Mouse (Mus musculus) heart, embryonic 14.5 days (tissue): ENCODE measurements around the gene Slc12a8. TPM values are rescaled to one million over a fixed set of nuclear protein-coding genes. Genes with fewer than 3 reads are reported as not detected.
A peak's percentile ranks its signal among the peaks of the same experiment; 100 is the strongest.

ENCODE experiments used
- ATAC-seq: fragments of 200-750 bp; cut with Nextera tagmentation; 2 replicates; pipeline ENCODE4 v1.8.0; 2017; ENCODE audit warnings: low read depth, moderate TSS enrichment; ENCODE audit not compliant: insufficient number of reproducible peaks, insufficient read depth, low FRiP score
- H3K27ac ChIP-seq, 2 experiments: fragments of 200-500 bp in 1 of 2; fragments of 300-500 bp in 1 of 2; sonication (generic) in 1 of 2; replicated peaks in 1 of 2; 2 replicates each; pipeline ENCODE4 v1.5.1; 2012 to 2014; ENCODE audit warnings: low read depth in 2 of 2, low read length in 2 of 2, control low read depth in 1 of 2, mild to moderate bottlenecking in 1 of 2, mixed read lengths in 1 of 2; ENCODE audit not compliant: control insufficient read depth in 1 of 2, insufficient read depth in 1 of 2
- H3K27me3 ChIP-seq: fragments of 300-500 bp; sonication (generic); 2 replicates; pipeline ENCODE4 v1.6.1; 2014; ENCODE audit warnings: mild to moderate bottlenecking, low read length, control low read depth; ENCODE audit not compliant: control insufficient read depth, insufficient read depth
- H3K36me3 ChIP-seq: fragments of 300-500 bp; sonication (generic); 2 replicates; pipeline ENCODE4 v1.6.1; 2014; ENCODE audit warnings: mild to moderate bottlenecking, control low read depth, low read length, mixed read lengths; ENCODE audit not compliant: control insufficient read depth, insufficient read depth
- H3K4me1 ChIP-seq, 2 experiments: fragments of 200-500 bp in 1 of 2; fragments of 300-500 bp in 1 of 2; sonication (generic) in 1 of 2; 2 replicates each; pipeline ENCODE4 v1.6.1; 2012 to 2014; ENCODE audit warnings: low read length in 2 of 2, control low read depth in 1 of 2, mixed read lengths in 1 of 2; ENCODE audit not compliant: control insufficient read depth in 2 of 2, insufficient read depth in 2 of 2
- H3K4me2 ChIP-seq: fragments of 300-500 bp; sonication (generic); 2 replicates; pipeline ENCODE4 v1.6.1; 2014; ENCODE audit warnings: mild to moderate bottlenecking, low read length
- H3K4me3 ChIP-seq, 2 experiments: fragments of 200-500 bp in 1 of 2; fragments of 300-500 bp in 1 of 2; sonication (generic) in 1 of 2; 2 replicates each; pipeline ENCODE4 v1.5.1; 2012 to 2014; ENCODE audit warnings: low read length in 2 of 2, mild to moderate bottlenecking in 2 of 2, control low read depth in 1 of 2, low read depth in 1 of 2, moderate library complexity in 1 of 2; ENCODE audit not compliant: control insufficient read depth in 1 of 2, insufficient read depth in 1 of 2
- H3K9ac ChIP-seq: fragments of 300-500 bp; sonication (generic); 2 replicates; pipeline ENCODE4 v1.6.1; 2014; ENCODE audit warnings: mild to moderate bottlenecking, low read length
- H3K9me3 ChIP-seq: fragments of 300-500 bp; sonication (generic); 2 replicates; pipeline ENCODE4 v1.6.1; 2016; ENCODE audit warnings: low read length, control low read depth; ENCODE audit not compliant: control insufficient read depth
- WGBS: fragments of 180-500 bp; shearing (Covaris S2); extraction: QIAGEN DNeasy Blood & Tissue Kit; methylation state at CpG from one replicate; pipeline ENCODE4 v1.1.7; 2014; 5-methylcytosine and 5-hydroxymethylcytosine counted together
- polyA plus RNA-seq: library from polyadenylated mRNA; unstranded; fragments of >200 nt; fragmentation: Nextera tagmentation; extraction: Ambion mirVana; gene quantifications from 2 replicates; pipeline ENCODE4 v1.2.1, GENCODE M21; 2014

The Slc12a8 gene
- polyA plus RNA-seq = 0.89 and 1.9 TPM in 2 replicates

- no peaks in the 10 kb centered on the region for H3K9me3 ChIP-seq
- H3K4me3 ChIP-seq = peak within 1 kb of the TSS; percentile 47 to 51
- 4% methylated on average over 26 of the region's 27 CpGs for WGBS
- no peak; the same call in 1 of the 2 replicates for ATAC-seq
- H3K4me1 ChIP-seq = peaks cover 14 to 17% of the 10 kb centered on the region in 2 experiments
- H3K36me3 ChIP-seq = no peaks in the 10 kb centered on the region
- H3K9ac ChIP-seq = peak within 1 kb of the TSS; percentile 66
- peak within 1 kb of the TSS; percentile 92 for H3K4me2 ChIP-seq
- H3K27me3 ChIP-seq = no peaks in the 10 kb centered on the region
- no peak within 1 kb of the TSS for H3K27ac ChIP-seq
Measured at GRCm38 (mm10) chr16:33516807-33517565, at the start of gene Slc12a8. Slc12a8 (plus strand) TSS chr16:33517328.

DNA sequence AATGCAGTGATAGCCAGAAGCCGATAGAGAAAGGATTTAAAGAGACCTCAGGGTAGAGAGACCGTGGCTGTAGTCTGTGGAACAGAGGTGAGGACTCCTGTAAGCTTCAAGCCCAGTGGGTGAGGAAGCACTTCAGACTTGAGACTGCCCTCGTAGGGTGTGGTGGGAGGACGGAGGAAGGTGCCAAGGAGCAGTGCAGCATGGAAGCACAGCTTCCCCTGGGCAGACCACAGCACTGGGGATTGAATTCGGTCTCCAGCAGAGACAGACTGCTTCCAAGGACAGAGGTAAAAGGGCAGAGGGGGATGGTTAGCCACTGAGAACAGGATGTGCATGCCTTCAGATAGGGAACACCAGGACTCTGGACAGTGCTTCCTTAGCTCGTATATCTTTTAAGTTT is 49.7 kb upstream of the Slc12a8 start:
- Histone ChIP-seq H3K27ac (no peak overlapping the region), H3K9ac (no peak overlapping the region), H3K4me1 (no peaks in the 10 kb centered on the region), H3K4me2 (no peak overlapping the region), H3K4me3 (no peak overlapping the region), H3K9me3 (no peaks in the 10 kb centered on the region), H3K36me3 (peaks cover 28% of the 10 kb centered on the region), H3K27me3 (no peaks in the 10 kb centered on the region)
- 54% methylated on average over 6 of the region's 6 CpGs for WGBS
- ATAC-seq = no peak

DNA sequence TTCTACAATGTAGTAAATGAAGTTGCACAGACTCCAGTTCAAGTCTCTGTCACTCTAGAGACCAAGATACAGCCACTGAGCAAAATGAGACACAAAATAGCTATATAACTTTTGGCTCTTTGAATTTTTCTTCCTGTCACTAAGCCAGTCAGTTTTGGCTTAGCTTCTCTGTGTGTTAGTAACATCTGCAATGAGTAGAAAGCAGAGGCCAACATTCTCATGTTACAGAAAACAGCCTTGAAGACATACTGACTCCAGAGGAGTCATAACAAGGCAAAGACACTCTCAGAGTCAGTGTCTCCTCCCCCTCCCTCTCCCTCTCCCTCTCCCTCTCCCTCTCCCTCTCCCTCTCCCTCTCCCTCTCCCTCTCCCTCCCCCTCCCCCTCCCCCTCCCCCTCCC is 47.2 kb upstream of the Slc12a8 start:
- H3K27ac ChIP-seq = no peak overlapping the region

DNA sequence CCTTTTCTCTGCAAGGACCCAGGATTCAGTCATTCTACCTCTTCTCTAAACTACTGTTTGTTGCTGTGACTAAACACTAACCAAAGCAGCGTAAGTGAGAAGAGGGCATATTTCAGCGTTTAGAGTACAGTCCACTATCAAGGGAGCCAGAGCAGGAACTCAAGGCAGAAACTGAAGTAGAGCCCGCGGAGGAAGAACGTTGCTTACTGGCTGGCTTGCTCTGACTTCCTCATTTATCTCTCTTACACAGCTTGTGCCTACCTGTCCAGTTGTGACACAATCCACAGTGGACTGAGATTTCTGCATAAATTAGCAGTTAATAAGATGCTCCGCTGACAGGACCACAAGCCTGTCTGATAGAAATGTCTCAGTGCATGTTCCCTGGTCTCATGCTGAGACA is 42.7 kb upstream of the Slc12a8 start:
- no peak overlapping the region for H3K4me3 ChIP-seq
- no peak for ATAC-seq
- no peaks in the 10 kb centered on the region for H3K4me1 ChIP-seq
- H3K36me3 ChIP-seq = peaks cover 47% of the 10 kb centered on the region
- WGBS = 91% methylated on average over 6 of the region's 6 CpGs
- no peak overlapping the region for H3K9ac ChIP-seq
- H3K27me3 ChIP-seq = no peaks in the 10 kb centered on the region
- no peaks in the 10 kb centered on the region for H3K9me3 ChIP-seq
- H3K4me2 ChIP-seq = no peak overlapping the region
- H3K27ac ChIP-seq = no peak overlapping the region

More for the DNA sequence above, 47.2 kb upstream of the Slc12a8 start:
- Histone ChIP-seq H3K9me3 (no peaks in the 10 kb centered on the region), H3K4me2 (no peak overlapping the region), H3K4me1 (no peaks in the 10 kb centered on the region), H3K9ac (no peak overlapping the region), H3K27me3 (no peaks in the 10 kb centered on the region), H3K36me3 (peaks cover 38% of the 10 kb centered on the region), H3K4me3 (no peak overlapping the region)
- ATAC-seq = no peak

GRCm38 (mm10) chr16:33479926-33480325 is 37.2 kb upstream of the Slc12a8 start:
- no peak for ATAC-seq
- H3K36me3 ChIP-seq = peaks cover 43% of the 10 kb centered on the region
- H3K27me3 ChIP-seq = no peaks in the 10 kb centered on the region
- no peak overlapping the region for H3K4me2 ChIP-seq
- H3K9me3 ChIP-seq = no peaks in the 10 kb centered on the region
- no peak overlapping the region for H3K27ac ChIP-seq
- no peak overlapping the region for H3K4me3 ChIP-seq
- no peak overlapping the region for H3K9ac ChIP-seq
- no peaks in the 10 kb centered on the region for H3K4me1 ChIP-seq

GRCm38 (mm10) chr16:33481148-33481547 is 36.0 kb upstream of the Slc12a8 start:
- Histone ChIP-seq H3K36me3 (peaks cover 47% of the 10 kb centered on the region), H3K27me3 (no peaks in the 10 kb centered on the region), H3K4me2 (no peak overlapping the region), H3K4me3 (no peak overlapping the region), H3K9me3 (no peaks in the 10 kb centered on the region), H3K9ac (no peak overlapping the region), H3K27ac (no peak overlapping the region), H3K4me1 (no peaks in the 10 kb centered on the region)
- no peak for ATAC-seq
- 91% methylated on average over 2 of the region's 2 CpGs for WGBS

- Histone ChIP-seq H3K4me3 (no peak overlapping the region), H3K27ac (no peak overlapping the region), H3K27me3 (no peaks in the 10 kb centered on the region), H3K4me1 (no peaks in the 10 kb centered on the region), H3K36me3 (peaks cover 45% of the 10 kb centered on the region), H3K9ac (no peak overlapping the region), H3K9me3 (no peaks in the 10 kb centered on the region), H3K4me2 (no peak overlapping the region)
- ATAC-seq = no peak
- 39% methylated on average over 3 of the region's 3 CpGs for WGBS
Measured at GRCm38 (mm10) chr16:33482309-33482708, 34.8 kb upstream of the Slc12a8 start.

DNA sequence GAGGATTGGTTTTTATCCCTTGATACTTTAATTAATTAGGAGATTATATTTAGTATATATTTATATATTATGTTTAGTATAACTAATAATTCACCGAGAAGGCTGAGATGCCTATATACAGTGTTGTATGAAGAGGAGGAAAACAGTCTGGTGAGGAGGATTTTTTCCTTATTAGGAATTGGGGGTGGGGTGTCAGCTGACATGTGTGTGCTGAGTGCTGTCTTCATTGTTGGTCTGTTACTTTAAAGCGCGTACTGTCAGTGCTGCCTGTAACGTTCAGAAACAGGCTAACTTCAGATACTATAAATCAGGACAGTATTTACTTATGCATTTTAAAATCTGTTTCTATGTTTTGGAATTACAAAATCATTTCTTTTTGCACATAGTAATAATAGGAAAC is 29.4 kb upstream of the Slc12a8 start:
- Histone ChIP-seq H3K9me3 (no peaks in the 10 kb centered on the region), H3K27ac (no peak overlapping the region), H3K9ac (no peak overlapping the region), H3K27me3 (no peaks in the 10 kb centered on the region), H3K4me1 (no peaks in the 10 kb centered on the region), H3K4me2 (no peak overlapping the region), H3K4me3 (no peak overlapping the region), H3K36me3 (peaks cover 62% of the 10 kb centered on the region)
- WGBS = 76% methylated on average over 4 of the region's 4 CpGs
- ATAC-seq = no peak
